Mouse (Mus musculus): ENCODE measurements around the gene Rnaseh2b. TPM values are rescaled to one million over a fixed set of nuclear protein-coding genes. Genes with fewer than 3 reads are reported as not detected.

Rnaseh2b gene
- polyA plus RNA-seq, 1 experiment from 2014 or later: 70.4 TPM

DNA sequence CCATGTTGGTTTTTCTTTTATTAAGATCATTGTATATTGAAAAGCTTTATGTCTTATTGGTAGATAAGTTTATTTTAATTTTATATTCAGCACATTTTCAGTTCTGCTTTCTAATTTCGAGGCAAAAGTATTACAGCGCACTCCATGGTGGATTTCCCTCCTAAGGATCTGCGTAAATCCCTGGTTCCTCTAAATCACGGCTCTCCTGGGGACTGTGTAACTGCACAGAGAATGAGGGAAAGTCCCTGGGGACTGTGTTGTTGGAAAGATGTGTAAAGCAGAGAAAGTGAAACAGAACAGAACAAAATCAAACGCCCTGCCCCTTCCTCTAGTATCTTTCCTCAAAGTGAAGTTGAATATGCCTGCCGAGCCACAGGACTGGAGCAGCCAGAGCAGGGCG is 54.7 kb downstream of the Rnaseh2b start:
- no peak overlapping the region for H3K9ac ChIP-seq (ENCODE audit: low read length)
- H3K4me3 ChIP-seq (ENCODE audit: control insufficient read depth in 1 of 2, insufficient read depth in 1 of 2, low read depth in 1 of 2, low read length in 2 of 2): no peak overlapping the region
- H3K9me3 ChIP-seq (ENCODE audit: control insufficient read depth, low read length): no peaks in the 10 kb centered on the region
- 71% methylated on average over 7 of the region's 7 CpGs for WGBS
- no peaks in the 10 kb centered on the region for H3K27me3 ChIP-seq (ENCODE audit: control insufficient read depth, insufficient read depth, low read length)
- ATAC-seq (ENCODE audit: insufficient number of reproducible peaks, insufficient read depth, low FRiP score, low read depth): no peak
- peaks cover 11 to 20% of the 10 kb centered on the region in 2 experiments for H3K4me1 ChIP-seq (ENCODE audit: control insufficient read depth in 2 of 2, insufficient read depth in 2 of 2, low read length in 2 of 2)
- no peak overlapping the region for H3K4me2 ChIP-seq (ENCODE audit: low read length)
- peaks cover 24% of the 10 kb centered on the region for H3K36me3 ChIP-seq (ENCODE audit: control insufficient read depth, insufficient read depth, low read length)
- H3K27ac ChIP-seq (replicated peaks in 1 of 2; ENCODE audit: control insufficient read depth in 1 of 2, insufficient read depth in 1 of 2, low read depth in 2 of 2, low read length in 2 of 2): peak overlapping the region in 1 of 2 experiments; percentile 37; a peak in 1 of 4 replicates

DNA sequence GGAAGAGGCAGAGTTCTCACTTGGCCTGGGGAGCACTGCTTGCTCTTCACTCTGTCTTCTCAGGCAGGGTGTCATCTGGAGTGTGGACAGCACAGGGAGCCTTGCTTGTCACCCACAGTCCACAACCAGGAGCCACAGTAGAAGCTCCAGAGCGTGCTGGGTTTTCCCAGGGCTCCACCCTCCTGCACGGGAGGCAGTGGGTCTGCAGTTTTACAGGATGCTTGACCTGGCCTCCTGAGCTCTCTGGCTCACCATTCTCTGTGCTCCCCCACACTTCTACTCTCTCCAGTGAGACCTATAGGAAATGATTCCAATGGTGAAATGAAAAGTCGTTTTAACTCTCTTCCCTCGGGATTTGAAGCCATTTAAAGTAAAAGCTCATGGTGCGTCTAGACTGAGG is 57.4 kb downstream of the Rnaseh2b start:
- Histone ChIP-seq H3K4me1 (ENCODE audit: control insufficient read depth in 2 of 2, insufficient read depth in 2 of 2, low read length in 2 of 2) (peaks cover 3 to 6% of the 10 kb centered on the region in 2 experiments; a peak in 2 of 4 replicates), H3K9me3 (ENCODE audit: control insufficient read depth, low read length) (no peaks in the 10 kb centered on the region), H3K27me3 (ENCODE audit: control insufficient read depth, insufficient read depth, low read length) (no peaks in the 10 kb centered on the region), H3K9ac (ENCODE audit: low read length) (no peak overlapping the region), H3K4me2 (ENCODE audit: low read length) (no peak overlapping the region), H3K36me3 (ENCODE audit: control insufficient read depth, insufficient read depth, low read length) (peaks cover 29% of the 10 kb centered on the region), H3K27ac (replicated peaks in 1 of 2; ENCODE audit: control insufficient read depth in 1 of 2, insufficient read depth in 1 of 2, low read depth in 2 of 2, low read length in 2 of 2) (no peak overlapping the region), H3K4me3 (ENCODE audit: control insufficient read depth in 1 of 2, insufficient read depth in 1 of 2, low read depth in 1 of 2, low read length in 2 of 2) (no peak overlapping the region)
- WGBS: 66% methylated on average over 5 of the region's 5 CpGs
- ATAC-seq (ENCODE audit: insufficient number of reproducible peaks, insufficient read depth, low FRiP score, low read depth): 0 out of 2 replicates have a peak, but pooled peaks have one; percentile 26

DNA sequence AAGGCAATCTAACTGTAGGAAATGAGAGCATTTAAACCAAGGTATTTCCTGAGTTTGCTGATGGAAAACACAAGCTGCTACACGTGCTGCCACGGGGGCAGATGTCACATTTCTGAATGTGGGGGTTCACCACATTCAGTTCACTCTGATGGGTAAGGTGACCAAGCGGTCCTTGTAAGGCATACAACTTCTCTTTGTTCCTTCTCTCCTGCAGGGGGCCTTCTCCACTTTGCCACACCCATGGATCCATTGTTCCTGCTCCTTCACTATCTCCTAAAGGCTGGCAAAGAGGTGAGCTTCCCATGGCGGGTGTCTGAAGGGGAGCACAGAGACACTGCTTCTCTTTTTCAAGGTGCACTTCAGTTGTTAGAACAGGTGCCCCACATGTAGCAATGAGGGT is 57.8 kb downstream of the Rnaseh2b start:
- no peak for ATAC-seq (ENCODE audit: insufficient number of reproducible peaks, insufficient read depth, low FRiP score, low read depth)
- WGBS: 74% methylated on average over 4 of the region's 4 CpGs
- H3K4me2 ChIP-seq (ENCODE audit: low read length): no peak overlapping the region
- peaks cover 3 to 6% of the 10 kb centered on the region in 2 experiments; a peak in 2 of 4 replicates for H3K4me1 ChIP-seq (ENCODE audit: control insufficient read depth in 2 of 2, insufficient read depth in 2 of 2, low read length in 2 of 2)
- H3K4me3 ChIP-seq (ENCODE audit: control insufficient read depth in 1 of 2, insufficient read depth in 1 of 2, low read depth in 1 of 2, low read length in 2 of 2): no peak overlapping the region
- H3K9ac ChIP-seq (ENCODE audit: low read length): no peak overlapping the region
- no peak overlapping the region for H3K27ac ChIP-seq (replicated peaks in 1 of 2; ENCODE audit: control insufficient read depth in 1 of 2, insufficient read depth in 1 of 2, low read depth in 2 of 2, low read length in 2 of 2)
- H3K27me3 ChIP-seq (ENCODE audit: control insufficient read depth, insufficient read depth, low read length): no peaks in the 10 kb centered on the region
- H3K9me3 ChIP-seq (ENCODE audit: control insufficient read depth, low read length): no peaks in the 10 kb centered on the region
- peaks cover 29% of the 10 kb centered on the region for H3K36me3 ChIP-seq (ENCODE audit: control insufficient read depth, insufficient read depth, low read length)

DNA sequence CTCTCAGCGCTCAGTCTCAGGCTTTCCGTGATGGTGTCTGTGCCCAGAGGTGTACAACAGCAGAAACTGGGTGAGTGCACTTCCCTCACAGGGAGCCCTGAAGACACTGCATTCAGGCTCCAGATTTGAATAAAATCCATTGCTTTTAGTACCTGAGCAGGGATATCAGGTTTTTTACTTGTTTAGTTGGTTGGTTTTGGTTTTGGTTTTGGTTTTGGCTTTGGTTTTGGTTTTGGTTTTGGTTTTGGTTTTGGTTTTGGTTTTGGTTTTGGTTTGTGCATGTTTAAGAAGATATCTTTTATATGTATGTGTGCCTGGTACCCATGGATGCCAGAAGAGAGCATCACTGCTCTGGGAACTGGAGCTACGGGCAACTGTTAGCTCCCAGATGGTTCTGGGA is 58.5 kb downstream of the Rnaseh2b start:
- Histone ChIP-seq H3K27me3 (ENCODE audit: control insufficient read depth, insufficient read depth, low read length) (no peaks in the 10 kb centered on the region), H3K4me3 (ENCODE audit: control insufficient read depth in 1 of 2, insufficient read depth in 1 of 2, low read depth in 1 of 2, low read length in 2 of 2) (no peak overlapping the region), H3K4me2 (ENCODE audit: low read length) (no peak overlapping the region), H3K27ac (replicated peaks in 1 of 2; ENCODE audit: control insufficient read depth in 1 of 2, insufficient read depth in 1 of 2, low read depth in 2 of 2, low read length in 2 of 2) (no peak overlapping the region), H3K36me3 (ENCODE audit: control insufficient read depth, insufficient read depth, low read length) (peaks cover 29% of the 10 kb centered on the region), H3K9ac (ENCODE audit: low read length) (no peak overlapping the region), H3K9me3 (ENCODE audit: control insufficient read depth, low read length) (no peaks in the 10 kb centered on the region), H3K4me1 (ENCODE audit: control insufficient read depth in 2 of 2, insufficient read depth in 2 of 2, low read length in 2 of 2) (peaks cover 3 to 6% of the 10 kb centered on the region in 2 experiments; a peak in 2 of 4 replicates)
- ATAC-seq (ENCODE audit: insufficient number of reproducible peaks, insufficient read depth, low FRiP score, low read depth): no peak
- 90% methylated on average over 3 of the region's 3 CpGs for WGBS

DNA sequence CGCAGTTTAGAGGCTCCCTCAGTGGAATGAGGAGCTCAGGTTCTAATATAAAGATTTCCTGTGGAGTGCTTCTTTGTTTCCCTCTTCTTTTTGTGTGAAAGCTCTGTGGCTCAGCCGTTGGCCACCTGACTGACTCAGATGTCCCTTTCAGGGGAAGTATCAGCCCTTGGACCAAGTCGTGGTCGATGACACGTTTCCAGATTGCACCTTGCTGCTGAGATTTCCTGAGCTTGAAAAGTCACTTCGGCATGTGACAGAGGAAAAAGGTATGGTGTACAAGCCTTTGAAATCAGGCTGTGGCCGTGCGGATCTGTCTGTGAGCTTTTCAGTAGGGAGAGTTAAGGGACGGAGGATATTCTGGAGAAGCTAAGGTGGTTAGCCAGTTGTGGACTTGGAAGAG is 61.0 kb downstream of the Rnaseh2b start:
- H3K4me3 ChIP-seq (ENCODE audit: control insufficient read depth in 1 of 2, insufficient read depth in 1 of 2, low read depth in 1 of 2, low read length in 2 of 2): no peak overlapping the region
- no peak for ATAC-seq (ENCODE audit: insufficient number of reproducible peaks, insufficient read depth, low FRiP score, low read depth)
- 80% methylated on average over 9 of the region's 9 CpGs for WGBS

DNA sequence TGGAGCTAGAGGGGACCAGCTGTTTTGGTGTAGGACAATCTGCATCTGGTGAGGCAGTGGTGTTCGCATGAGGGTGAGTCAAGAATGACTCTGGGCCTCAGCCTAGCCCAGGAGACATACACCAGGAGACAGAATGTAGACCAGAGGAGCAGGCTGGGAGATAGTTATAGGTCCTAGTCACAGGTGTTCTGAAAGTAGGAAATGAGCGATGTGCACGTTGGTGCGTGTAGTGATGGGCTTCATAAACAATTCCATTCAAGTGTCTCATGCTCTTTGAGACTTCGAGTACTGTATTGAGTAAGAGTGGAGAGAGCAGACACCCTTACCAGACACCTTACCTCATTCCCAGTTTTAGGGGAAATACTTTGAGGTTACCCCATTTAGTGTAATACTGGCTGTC is 61.4 kb downstream of the Rnaseh2b start:
- Histone ChIP-seq H3K4me1 (ENCODE audit: control insufficient read depth in 2 of 2, insufficient read depth in 2 of 2, low read length in 2 of 2) (no peaks in the 10 kb centered on the region), H3K36me3 (ENCODE audit: control insufficient read depth, insufficient read depth, low read length) (peaks cover 26% of the 10 kb centered on the region), H3K4me2 (ENCODE audit: low read length) (no peak overlapping the region), H3K9me3 (ENCODE audit: control insufficient read depth, low read length) (no peaks in the 10 kb centered on the region), H3K4me3 (ENCODE audit: control insufficient read depth in 1 of 2, insufficient read depth in 1 of 2, low read depth in 1 of 2, low read length in 2 of 2) (no peak overlapping the region), H3K27ac (replicated peaks in 1 of 2; ENCODE audit: control insufficient read depth in 1 of 2, insufficient read depth in 1 of 2, low read depth in 2 of 2, low read length in 2 of 2) (no peak overlapping the region), H3K27me3 (ENCODE audit: control insufficient read depth, insufficient read depth, low read length) (no peaks in the 10 kb centered on the region), H3K9ac (ENCODE audit: low read length) (no peak overlapping the region)
- 86% methylated on average over 5 of the region's 5 CpGs for WGBS
- ATAC-seq (ENCODE audit: insufficient number of reproducible peaks, insufficient read depth, low FRiP score, low read depth): no peak

More for the DNA sequence above, 61.0 kb downstream of the Rnaseh2b start:
- Histone ChIP-seq H3K9ac (ENCODE audit: low read length) (no peak overlapping the region), H3K27me3 (ENCODE audit: control insufficient read depth, insufficient read depth, low read length) (no peaks in the 10 kb centered on the region), H3K4me2 (ENCODE audit: low read length) (no peak overlapping the region), H3K9me3 (ENCODE audit: control insufficient read depth, low read length) (no peaks in the 10 kb centered on the region), H3K36me3 (ENCODE audit: control insufficient read depth, insufficient read depth, low read length) (peaks cover 29% of the 10 kb centered on the region), H3K4me1 (ENCODE audit: control insufficient read depth in 2 of 2, insufficient read depth in 2 of 2, low read length in 2 of 2) (no peaks in the 10 kb centered on the region), H3K27ac (replicated peaks in 1 of 2; ENCODE audit: control insufficient read depth in 1 of 2, insufficient read depth in 1 of 2, low read depth in 2 of 2, low read length in 2 of 2) (no peak overlapping the region)

DNA sequence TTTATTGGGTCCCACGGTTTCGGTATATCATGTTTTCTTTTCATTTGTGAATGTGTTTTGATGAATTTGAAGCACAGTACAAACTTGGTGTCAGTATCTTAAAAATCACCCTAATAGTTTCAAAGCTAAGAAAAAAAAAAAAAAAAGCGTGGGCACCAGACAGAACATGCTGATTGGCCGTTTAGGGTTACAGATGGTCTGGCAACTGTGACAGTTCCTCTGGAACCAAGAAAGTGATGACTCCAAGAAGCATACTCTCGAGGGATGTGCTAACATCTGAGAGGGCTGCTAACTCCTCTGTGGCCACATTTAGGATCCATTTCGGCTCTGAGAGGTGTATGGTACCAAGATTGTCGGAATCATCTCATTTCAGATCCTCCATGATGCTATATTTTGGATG is 62.8 kb downstream of the Rnaseh2b start:
- no peak overlapping the region for H3K9ac ChIP-seq (ENCODE audit: low read length)
- no peaks in the 10 kb centered on the region for H3K4me1 ChIP-seq (ENCODE audit: control insufficient read depth in 2 of 2, insufficient read depth in 2 of 2, low read length in 2 of 2)
- no peak for ATAC-seq (ENCODE audit: insufficient number of reproducible peaks, insufficient read depth, low FRiP score, low read depth)
- no peaks in the 10 kb centered on the region for H3K27me3 ChIP-seq (ENCODE audit: control insufficient read depth, insufficient read depth, low read length)
- H3K4me3 ChIP-seq (ENCODE audit: control insufficient read depth in 1 of 2, insufficient read depth in 1 of 2, low read depth in 1 of 2, low read length in 2 of 2): no peak overlapping the region
- no peak overlapping the region for H3K4me2 ChIP-seq (ENCODE audit: low read length)
- H3K9me3 ChIP-seq (ENCODE audit: control insufficient read depth, low read length): no peaks in the 10 kb centered on the region
- 83% methylated on average over 7 of the region's 7 CpGs for WGBS
- peaks cover 14% of the 10 kb centered on the region for H3K36me3 ChIP-seq (ENCODE audit: control insufficient read depth, insufficient read depth, low read length)
- H3K27ac ChIP-seq (replicated peaks in 1 of 2; ENCODE audit: control insufficient read depth in 1 of 2, insufficient read depth in 1 of 2, low read depth in 2 of 2, low read length in 2 of 2): no peak overlapping the region

DNA sequence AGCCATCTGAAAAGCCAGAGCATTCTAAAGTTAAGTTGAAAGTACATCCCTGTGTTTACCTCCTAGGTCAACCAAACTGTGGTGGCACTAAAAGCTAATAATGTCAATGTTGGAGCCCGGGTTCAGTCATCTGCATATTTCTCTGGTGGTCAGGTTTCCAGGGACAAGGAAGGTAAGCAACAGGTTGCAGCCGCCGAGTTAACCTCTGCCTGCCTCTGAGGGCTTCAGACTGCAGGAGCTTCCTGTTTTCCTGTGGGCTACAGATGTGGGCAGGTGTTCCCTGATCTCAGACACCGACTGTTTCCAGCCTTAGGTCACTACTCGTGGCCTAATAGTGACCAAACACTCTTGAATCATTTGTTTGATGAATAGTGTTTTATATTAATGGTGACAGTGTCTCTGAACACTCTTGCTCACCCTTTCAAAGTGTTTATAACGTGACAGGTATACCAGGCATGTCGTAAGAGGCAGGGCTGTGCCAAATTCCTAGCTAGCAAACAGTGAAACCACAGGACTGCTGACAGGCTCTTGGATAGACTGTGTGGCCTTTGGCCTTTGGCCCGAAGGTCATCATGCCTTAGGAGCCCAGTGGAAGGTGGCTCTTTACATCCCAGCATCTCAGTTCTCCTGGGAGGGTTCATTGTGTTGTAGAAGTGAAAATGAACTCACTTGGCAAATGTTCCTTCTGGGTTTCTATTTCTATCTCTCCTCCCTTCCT is 69.0 kb downstream of the Rnaseh2b start:
- Histone ChIP-seq H3K4me3 (ENCODE audit: control insufficient read depth in 1 of 2, insufficient read depth in 1 of 2, low read depth in 1 of 2, low read length in 2 of 2) (no peak overlapping the region), H3K4me1 (ENCODE audit: control insufficient read depth in 2 of 2, insufficient read depth in 2 of 2, low read length in 2 of 2) (peaks cover 0 to 2% of the 10 kb centered on the region in 2 experiments; a peak in 1 of 4 replicates), H3K9me3 (ENCODE audit: control insufficient read depth, low read length) (no peaks in the 10 kb centered on the region), H3K27ac (replicated peaks in 1 of 2; ENCODE audit: control insufficient read depth in 1 of 2, insufficient read depth in 1 of 2, low read depth in 2 of 2, low read length in 2 of 2) (no peak overlapping the region), H3K27me3 (ENCODE audit: control insufficient read depth, insufficient read depth, low read length) (no peaks in the 10 kb centered on the region), H3K4me2 (ENCODE audit: low read length) (no peak overlapping the region), H3K9ac (ENCODE audit: low read length) (no peak overlapping the region), H3K36me3 (ENCODE audit: control insufficient read depth, insufficient read depth, low read length) (peaks cover 48% of the 10 kb centered on the region)
- 83% methylated on average over 8 of the region's 8 CpGs for WGBS
- no peak for ATAC-seq (ENCODE audit: insufficient number of reproducible peaks, insufficient read depth, low FRiP score, low read depth)

Measured in heart, embryonic 14.5 days (tissue).